Mouse (Mus musculus) embryo, embryonic 11.5 days (tissue): ENCODE results near the gene Gpr157.
"Not testable (repeated sequence)": the region's sequence is repeated elsewhere in the genome, so short reads cannot be mapped to it uniquely, and the experiment has no call there.

ENCODE experiments used
- DNase-seq: peaks from one replicate; pipeline ENCODE4 v3.0.0-alpha.2; 2012; ENCODE audit warnings: low read depth, low spot score

Gpr157 gene

GRCm38 (mm10) chr4:150087161-150087889 is at the start of gene Gpr157:
TSS of gene Gpr157 (plus strand) at chr4:150087365.
- DNase-seq, result peak; percentile 91

- no peak for DNase-seq
Measured at GRCm38 (mm10) chr4:150038533-150038932, 48.6 kb upstream of the Gpr157 start.

- no peak for DNase-seq
Measured at GRCm38 (mm10) chr4:150040003-150040581, 47.1 kb upstream of the Gpr157 start.

- not testable (repeated sequence) for DNase-seq
Measured at GRCm38 (mm10) chr4:150040856-150041255, 46.3 kb upstream of the Gpr157 start.

GRCm38 (mm10) chr4:150041346-150042110 is 45.6 kb upstream of the Gpr157 start:
- no peak for DNase-seq

- no peak for DNase-seq
Measured at GRCm38 (mm10) chr4:150043591-150043990, 43.6 kb upstream of the Gpr157 start.

- DNase-seq, result no peak
Measured at GRCm38 (mm10) chr4:150048038-150048437, 39.1 kb upstream of the Gpr157 start.

GRCm38 (mm10) chr4:150048478-150049156 is 38.5 kb upstream of the Gpr157 start:
- no peak for DNase-seq

- no peak for DNase-seq
Measured at GRCm38 (mm10) chr4:150049157-150049513, 38.0 kb upstream of the Gpr157 start.

GRCm38 (mm10) chr4:150049564-150050226 is 37.5 kb upstream of the Gpr157 start:
- DNase-seq, result no peak

GRCm38 (mm10) chr4:150051514-150051913 is 35.7 kb upstream of the Gpr157 start:
- DNase-seq, result no peak

- no peak for DNase-seq
Measured at GRCm38 (mm10) chr4:150052380-150052779, 34.8 kb upstream of the Gpr157 start.

GRCm38 (mm10) chr4:150056171-150056570 is 31.0 kb upstream of the Gpr157 start:
- DNase-seq, result no peak

GRCm38 (mm10) chr4:150057722-150058121 is 29.4 kb upstream of the Gpr157 start:
- DNase-seq, result no peak

- DNase-seq, result no peak
Measured at GRCm38 (mm10) chr4:150059841-150060468, 27.2 kb upstream of the Gpr157 start.

- no peak for DNase-seq
Measured at GRCm38 (mm10) chr4:150060469-150061170, 26.5 kb upstream of the Gpr157 start.

- no peak for DNase-seq
Measured at GRCm38 (mm10) chr4:150061432-150062225, 25.5 kb upstream of the Gpr157 start.

- no peak for DNase-seq
Measured at GRCm38 (mm10) chr4:150066706-150067323, 20.4 kb upstream of the Gpr157 start.

GRCm38 (mm10) chr4:150068216-150068615 is 18.9 kb upstream of the Gpr157 start:
- no peak for DNase-seq
